Mouse (Mus musculus) heart, adult 2 months (tissue): Measurements from ENCODE around the gene Rif1. TPM values are rescaled to one million over a fixed set of nuclear protein-coding genes. Genes with fewer than 3 reads are reported as not detected.
"Not testable (repeated sequence)": the region's sequence is repeated elsewhere in the genome, so short reads cannot be mapped to it uniquely, and the experiment has no call there.

Experiments used
- DNase-seq, 2 experiments: peaks; one replicate each; pipeline ENCODE4 v3.0.0; 2021
- H3K27ac ChIP-seq: fragments of 200-600 bp; 2 replicates; pipeline ENCODE4 v1.8.1; 2022
- H3K27me3 ChIP-seq: fragments of 200-500 bp; 2 replicates; pipeline ENCODE4 v1.6.1; 2012; ENCODE audit warnings: mild to moderate bottlenecking, low read length, inconsistent platforms, mixed read lengths; ENCODE audit not compliant: control insufficient read depth, insufficient read depth
- H3K36me3 ChIP-seq: fragments of 200-500 bp; 2 replicates; pipeline ENCODE4 v1.6.1; 2012; ENCODE audit warnings: low read length, inconsistent platforms; ENCODE audit not compliant: control insufficient read depth, insufficient read depth
- H3K4me1 ChIP-seq: fragments of 200-500 bp; 2 replicates; pipeline ENCODE4 v1.6.1; 2011; ENCODE audit warnings: low read length; ENCODE audit not compliant: control insufficient read depth, insufficient read depth
- H3K4me3 ChIP-seq: fragments of 200-600 bp; 2 replicates; pipeline ENCODE4 v1.8.1; 2022
- H3K79me2 ChIP-seq: fragments of 200-500 bp; replicated peaks from 2 replicates; pipeline ENCODE4 v1.6.1; 2012; ENCODE audit warnings: mild to moderate bottlenecking, inconsistent platforms, low read length, moderate library complexity, mixed read lengths; ENCODE audit not compliant: control insufficient read depth, insufficient read depth
- H3K9ac ChIP-seq: fragments of 200-500 bp; 2 replicates; pipeline ENCODE4 v1.6.1; 2012; ENCODE audit warnings: low read depth, mild to moderate bottlenecking, control low read depth, inconsistent platforms, low read length, mixed read lengths
- CTCF ChIP-seq: fragments of 200-600 bp; IDR thresholded peaks from 2 replicates; pipeline ENCODE4 v1.8.1; 2022; ENCODE audit warnings: antibody characterized with exemption, mild to moderate bottlenecking, moderate library complexity
- EP300 ChIP-seq: fragments of 200-500 bp; IDR thresholded peaks from 2 replicates; pipeline ENCODE4 v1.6.1; 2011; ENCODE audit warnings: low read depth, low read length, control low read depth; ENCODE audit not compliant: insufficient read depth
- POLR2A ChIP-seq: fragments of 200-500 bp; IDR thresholded peaks from 2 replicates; pipeline ENCODE4 v1.6.1; 2011; ENCODE audit warnings: mild to moderate bottlenecking, low read depth, low read length, control low read depth; ENCODE audit not compliant: insufficient read depth
- WGBS: fragments of 180-500 bp; shearing (Covaris S2); methylation state at CpG from one replicate; pipeline ENCODE4 v1.1.7; 2018; 5-methylcytosine and 5-hydroxymethylcytosine counted together
- intact Hi-C: fragments of 180-260 bp; cut with DNase I; formaldehyde crosslinking; loops from one replicate; pipeline ENCODE4 v1.15.1; 2025
- polyA plus RNA-seq: library from polyadenylated mRNA; depleted of rRNA; stranded (reverse); fragments of >200 nt; gene quantifications from 2 replicates; pipeline ENCODE4 v1.2.3, GENCODE M21; 2012
- total RNA-seq, 2 experiments: library from RNA; stranded (reverse); gene quantifications; 2 replicates each; pipeline ENCODE4 v1.2.3; 2021

The Rif1 gene
- total and polyA plus RNA-seq, 3 experiments: 2.4 to 21.9 (median 19.3) TPM

GRCm38 (mm10) chr2:52073141-52073904 is 691 bp downstream of the Rif1 start:
- WGBS: 4% methylated on average over 56 of the region's 56 CpGs
- H3K4me3 ChIP-seq: peak overlapping the region; percentile 98
- peak overlapping the region; percentile 69 for H3K27ac ChIP-seq
- TF ChIP-seq POLR2A: no peak
- TF ChIP-seq CTCF: no peak
- TF ChIP-seq EP300: no peak
- H3K27me3 ChIP-seq: no peaks in the 10 kb centered on the region
- intact Hi-C loops: loop anchor here (2.0 to 10.0 kb wide), 4 partner anchors 36 to 1779 kb away; partner anchors contain the start of genes Arl5a, Mmadhc, Nmi and Tnfaip6
- peaks cover 8% of the 10 kb centered on the region for H3K36me3 ChIP-seq
- peaks cover 1% of the 10 kb centered on the region for H3K4me1 ChIP-seq
- H3K9ac ChIP-seq: peak overlapping the region; percentile 95
- peak in 1 of 2 experiments; percentile 72 for DNase-seq
- no peaks in the 10 kb centered on the region for H3K79me2 ChIP-seq

GRCm38 (mm10) chr2:52078666-52079065 is 6.0 kb downstream of the Rif1 start:
- WGBS: 96% methylated on average over 2 of the region's 2 CpGs
- Histone ChIP-seq H3K27me3 (no peaks in the 10 kb centered on the region), H3K36me3 (peaks cover 20% of the 10 kb centered on the region), H3K79me2 (no peaks in the 10 kb centered on the region), H3K4me1 (peaks cover 1% of the 10 kb centered on the region), H3K4me3 (no peak overlapping the region), H3K9ac (no peak overlapping the region), H3K27ac (no peak overlapping the region)
- no peak for TF ChIP-seq EP300
- no peak for TF ChIP-seq CTCF
- DNase-seq: no peak
- intact Hi-C loops: loop anchor here (10.0 kb wide), 2 partner anchors 346 to 1784 kb away; partner anchors contain the start of genes Arl5a and Mmadhc

DNA sequence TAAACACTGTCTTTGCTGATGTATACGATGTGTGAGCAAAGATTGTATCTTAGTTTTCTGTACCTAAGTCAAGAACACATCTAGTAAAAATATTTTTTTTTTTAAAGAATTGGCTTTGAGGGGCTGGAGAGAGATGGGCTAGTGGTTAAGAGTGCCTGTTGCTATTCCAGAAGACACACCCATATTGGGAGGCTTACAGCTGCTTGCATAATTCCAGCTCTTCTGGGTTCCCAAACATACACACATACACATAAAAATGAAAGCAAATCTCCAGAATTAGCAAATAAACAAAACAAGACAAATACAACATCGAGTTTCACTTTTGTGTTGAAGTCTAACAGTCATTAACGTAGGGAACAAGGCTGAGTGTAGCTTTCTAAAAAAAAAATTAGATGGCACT is 11.4 kb downstream of the Rif1 start:
- peaks cover 14% of the 10 kb centered on the region for H3K36me3 ChIP-seq
- no peak overlapping the region for H3K9ac ChIP-seq
- H3K27ac ChIP-seq: no peak overlapping the region
- TF ChIP-seq EP300 (no peak), POLR2A (no peak)
- 91% methylated on average over 3 of the region's 3 CpGs for WGBS
- no peaks in the 10 kb centered on the region; the same call in none of the 2 replicates for H3K4me1 ChIP-seq
- H3K27me3 ChIP-seq: no peaks in the 10 kb centered on the region
- H3K79me2 ChIP-seq: no peaks in the 10 kb centered on the region
- intact Hi-C loops: no loop called here
- H3K4me3 ChIP-seq: no peak overlapping the region
- DNase-seq: no peak

- WGBS: 84% methylated on average over 2 of the region's 2 CpGs
- no peaks in the 10 kb centered on the region for H3K27me3 ChIP-seq
- no peaks in the 10 kb centered on the region for H3K79me2 ChIP-seq
- H3K4me1 ChIP-seq: no peaks in the 10 kb centered on the region; the same call in none of the 2 replicates
- no peak overlapping the region for H3K4me3 ChIP-seq
- intact Hi-C loops: no loop called here
- DNase-seq: no peak
- no peak overlapping the region for H3K27ac ChIP-seq
- TF ChIP-seq CTCF (no peak), POLR2A (no peak), EP300 (no peak)
- peaks cover 14% of the 10 kb centered on the region for H3K36me3 ChIP-seq
- no peak overlapping the region for H3K9ac ChIP-seq
These were observed 11.9 kb downstream of the Rif1 start for GRCm38 (mm10) chr2:52084571-52084970.

GRCm38 (mm10) chr2:52114086-52114485 is 41.5 kb downstream of the Rif1 start:
- TF ChIP-seq EP300 (no peak), POLR2A (no peak), CTCF (no peak)
- no peak for DNase-seq
- no peak overlapping the region for H3K4me3 ChIP-seq
- no peak overlapping the region for H3K9ac ChIP-seq
- no peaks in the 10 kb centered on the region for H3K27me3 ChIP-seq
- H3K27ac ChIP-seq: no peak overlapping the region
- 95% methylated on average over 1 of the region's 1 CpGs for WGBS
- no peaks in the 10 kb centered on the region for H3K4me1 ChIP-seq
- intact Hi-C loops: no loop called here
- H3K79me2 ChIP-seq: no peaks in the 10 kb centered on the region; the same call in 1 of the 2 replicates
- peaks cover 7% of the 10 kb centered on the region for H3K36me3 ChIP-seq

- H3K36me3 ChIP-seq, DNase-seq, H3K79me2 ChIP-seq, H3K4me3 ChIP-seq, H3K9ac ChIP-seq, intact Hi-C loops, H3K27me3 ChIP-seq, H3K27ac ChIP-seq, H3K4me1 ChIP-seq: not testable (repeated sequence)
- whole genome bisulfite sequencing: 97% methylated on average over 20 of the region's 20 CpGs
These were observed 58.7 kb downstream of the Rif1 start for GRCm38 (mm10) chr2:52131370-52131769.
